Mouse (Mus musculus): Measurements from ENCODE around the gene Plcxd3. TPM values are rescaled to one million over a fixed set of nuclear protein-coding genes. Genes with fewer than 3 reads are reported as not detected.

The Plcxd3 gene
- 7.9 and 9.4 TPM in 2 replicates for polyA plus RNA-seq (2016; fragmentation: Nextera tagmentation; extraction: Ambion mirVana)

- Histone ChIP-seq H3K9me3 (no peaks in the 10 kb centered on the region), H3K27ac (peak within 1 kb of the TSS; percentile 83), H3K4me3 (peak within 1 kb of the TSS; percentile 65), H3K27me3 (ENCODE audit: poor library complexity, severe bottlenecking) (peaks cover 23% of the 10 kb centered on the region), H3K36me3 (replicated peaks) (no peaks in the 10 kb centered on the region), H3K4me1 (peaks cover 34% of the 10 kb centered on the region)
- under 1% methylated on average over 33 of the region's 33 CpGs for WGBS
- peak; percentile 65 for DNase-seq (ENCODE audit: extremely low spot score, low spot score)
These were observed at the start of gene Plcxd3 for GRCm38 (mm10) chr15:4375423-4376220. Plcxd3 (plus strand) TSS chr15:4375491.

DNA sequence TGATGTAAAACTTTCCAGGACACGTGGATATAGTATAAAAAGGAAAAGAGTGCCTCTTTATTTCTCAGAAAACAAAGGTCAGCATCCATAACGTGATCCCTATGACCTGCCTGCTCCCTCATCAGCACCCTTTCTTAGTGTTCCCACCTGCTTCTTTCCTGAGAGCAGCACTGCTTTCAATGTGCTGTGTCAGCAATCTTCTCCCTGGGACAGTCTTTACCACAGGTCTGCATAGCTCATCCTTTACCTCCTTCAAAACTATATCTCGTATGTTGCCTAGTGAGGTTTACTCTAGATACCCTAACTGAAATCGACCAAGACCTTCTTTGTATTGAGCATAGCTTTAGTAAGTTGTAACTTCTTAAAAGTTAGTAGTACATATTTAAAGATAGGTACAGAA is 43.4 kb upstream of the Plcxd3 start:
- Histone ChIP-seq H3K27me3 (ENCODE audit: poor library complexity, severe bottlenecking) (no peaks in the 10 kb centered on the region), H3K27ac (no peak overlapping the region), H3K4me3 (no peak overlapping the region), H3K36me3 (replicated peaks) (no peaks in the 10 kb centered on the region), H3K9me3 (no peaks in the 10 kb centered on the region), H3K4me1 (no peaks in the 10 kb centered on the region)
- WGBS, result 81% methylated on average over 4 of the region's 4 CpGs
- DNase-seq (ENCODE audit: extremely low spot score, low spot score), result no peak

- H3K36me3 ChIP-seq (replicated peaks), result no peaks in the 10 kb centered on the region
- peaks cover 5% of the 10 kb centered on the region for H3K4me1 ChIP-seq
- no peaks in the 10 kb centered on the region for H3K9me3 ChIP-seq
- WGBS, result 14% methylated on average over 4 of the region's 4 CpGs
- DNase-seq (ENCODE audit: extremely low spot score, low spot score), result no peak
- H3K27ac ChIP-seq, result no peak overlapping the region
- no peak overlapping the region for H3K4me3 ChIP-seq
- H3K27me3 ChIP-seq (ENCODE audit: poor library complexity, severe bottlenecking), result no peaks in the 10 kb centered on the region
These were observed 33.7 kb upstream of the Plcxd3 start for GRCm38 (mm10) chr15:4341620-4342019.

GRCm38 (mm10) chr15:4348816-4349553 is 26.3 kb upstream of the Plcxd3 start:
- H3K27ac ChIP-seq, result no peak overlapping the region
- WGBS, result 36% methylated on average over 7 of the region's 7 CpGs
- H3K4me1 ChIP-seq, result no peaks in the 10 kb centered on the region
- H3K9me3 ChIP-seq, result no peaks in the 10 kb centered on the region
- H3K36me3 ChIP-seq (replicated peaks), result no peaks in the 10 kb centered on the region
- no peak overlapping the region for H3K4me3 ChIP-seq
- H3K27me3 ChIP-seq (ENCODE audit: poor library complexity, severe bottlenecking), result no peaks in the 10 kb centered on the region
- DNase-seq (ENCODE audit: extremely low spot score, low spot score), result no peak

GRCm38 (mm10) chr15:4356397-4356796 is 18.9 kb upstream of the Plcxd3 start:
- H3K27me3 ChIP-seq (ENCODE audit: poor library complexity, severe bottlenecking), result no peaks in the 10 kb centered on the region
- H3K4me3 ChIP-seq, result no peak overlapping the region
- no peaks in the 10 kb centered on the region for H3K4me1 ChIP-seq
- no peak overlapping the region for H3K27ac ChIP-seq
- WGBS, result 92% methylated on average over 11 of the region's 11 CpGs
- H3K9me3 ChIP-seq, result 0 out of 2 replicates have a peak, but pooled peaks cover 3% of the 10 kb centered on the region
- DNase-seq (ENCODE audit: extremely low spot score, low spot score), result no peak
- H3K36me3 ChIP-seq (replicated peaks), result no peaks in the 10 kb centered on the region

- 90% methylated on average over 4 of the region's 4 CpGs for WGBS
- H3K27ac ChIP-seq, result no peak overlapping the region
- H3K4me1 ChIP-seq, result no peaks in the 10 kb centered on the region
- no peaks in the 10 kb centered on the region for H3K36me3 ChIP-seq (replicated peaks)
- no peaks in the 10 kb centered on the region for H3K27me3 ChIP-seq (ENCODE audit: poor library complexity, severe bottlenecking)
- no peak for DNase-seq (ENCODE audit: extremely low spot score, low spot score)
- no peak overlapping the region for H3K4me3 ChIP-seq
- 0 out of 2 replicates have a peak, but pooled peaks cover 3% of the 10 kb centered on the region for H3K9me3 ChIP-seq
These were observed 17.6 kb upstream of the Plcxd3 start for GRCm38 (mm10) chr15:4357706-4358105.

DNA sequence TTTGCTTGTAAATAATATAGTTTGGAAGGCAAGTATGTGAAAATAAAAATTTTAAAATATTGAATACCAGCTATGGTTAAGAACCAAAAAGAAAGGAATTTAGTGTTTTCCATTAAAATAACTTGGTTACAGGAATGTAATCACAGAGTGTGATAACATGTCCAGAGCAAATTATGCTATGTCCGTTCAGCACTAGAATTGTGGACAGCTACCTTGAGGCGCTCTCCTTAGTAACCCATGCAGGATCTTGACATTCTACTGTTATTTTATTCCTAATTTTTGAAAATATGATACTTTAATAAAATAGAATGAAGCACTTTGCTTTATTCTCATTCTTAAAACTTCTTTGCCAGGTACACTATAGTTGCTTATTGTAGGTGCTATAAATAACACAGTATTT is 7.5 kb upstream of the Plcxd3 start:
- no peaks in the 10 kb centered on the region for H3K4me1 ChIP-seq
- 72% methylated on average over 2 of the region's 2 CpGs for WGBS
- DNase-seq (ENCODE audit: extremely low spot score, low spot score), result no peak
- no peak overlapping the region for H3K27ac ChIP-seq
- no peak overlapping the region for H3K4me3 ChIP-seq
- H3K27me3 ChIP-seq (ENCODE audit: poor library complexity, severe bottlenecking), result no peaks in the 10 kb centered on the region
- H3K36me3 ChIP-seq (replicated peaks), result no peaks in the 10 kb centered on the region
- H3K9me3 ChIP-seq, result no peaks in the 10 kb centered on the region

GRCm38 (mm10) chr15:4374453-4374990 is 769 bp upstream of the Plcxd3 start:
- Histone ChIP-seq H3K4me3 (peak overlapping the region; percentile 65), H3K27ac (peak overlapping the region; percentile 83)

DNA sequence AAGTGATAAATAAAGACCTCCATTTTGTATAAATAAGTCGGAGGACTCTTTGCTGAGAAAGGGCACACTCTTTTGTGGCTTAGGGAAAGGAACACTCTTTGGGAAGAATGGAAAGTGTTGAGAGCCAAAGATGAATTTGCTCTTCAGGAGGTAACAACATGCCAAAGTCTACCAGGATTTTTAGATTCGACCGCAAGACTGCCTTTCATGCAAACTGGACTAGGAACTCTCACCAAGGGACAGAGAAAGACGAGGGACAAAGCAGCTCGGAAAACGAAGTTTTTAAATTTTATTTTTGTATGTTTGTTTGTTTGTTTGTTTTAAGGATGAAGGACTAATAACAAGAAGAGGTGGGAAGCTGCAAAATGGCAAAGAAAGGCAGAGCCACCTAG is 264 bp upstream of the Plcxd3 start:
- peak overlapping the region; percentile 83 for H3K27ac ChIP-seq

More at GRCm38 (mm10) chr15:4374453-4374990, 769 bp upstream of the Plcxd3 start:
- Histone ChIP-seq H3K36me3 (replicated peaks) (no peaks in the 10 kb centered on the region), H3K9me3 (no peaks in the 10 kb centered on the region), H3K27me3 (ENCODE audit: poor library complexity, severe bottlenecking) (peaks cover 23% of the 10 kb centered on the region), H3K4me1 (peaks cover 34% of the 10 kb centered on the region)
- whole genome bisulfite sequencing, result 42% methylated on average over 6 of the region's 6 CpGs
- DNase-seq (ENCODE audit: extremely low spot score, low spot score), result no peak

GRCm38 (mm10) chr15:4376221-4376631 is 935 bp downstream of the Plcxd3 start:
- H3K27ac ChIP-seq, result peak overlapping the region; percentile 83
- no peaks in the 10 kb centered on the region for H3K36me3 ChIP-seq (replicated peaks)
- DNase-seq (ENCODE audit: extremely low spot score, low spot score), result no peak
- no peaks in the 10 kb centered on the region for H3K9me3 ChIP-seq
- peaks cover 34% of the 10 kb centered on the region for H3K4me1 ChIP-seq
- H3K4me3 ChIP-seq, result peak overlapping the region; percentile 65
- H3K27me3 ChIP-seq (ENCODE audit: poor library complexity, severe bottlenecking), result peaks cover 23% of the 10 kb centered on the region
- 16% methylated on average over 8 of the region's 8 CpGs for WGBS

More for the DNA sequence above, 264 bp upstream of the Plcxd3 start:
- Histone ChIP-seq H3K36me3 (replicated peaks) (no peaks in the 10 kb centered on the region), H3K4me3 (peak overlapping the region; percentile 65), H3K9me3 (no peaks in the 10 kb centered on the region), H3K4me1 (peaks cover 34% of the 10 kb centered on the region), H3K27me3 (ENCODE audit: poor library complexity, severe bottlenecking) (peaks cover 23% of the 10 kb centered on the region)
- DNase-seq (ENCODE audit: extremely low spot score, low spot score), result no peak
- 18% methylated on average over 6 of the region's 6 CpGs for WGBS

- no peak overlapping the region for H3K27ac ChIP-seq
- no peak for DNase-seq (ENCODE audit: extremely low spot score, low spot score)
- peaks cover 33% of the 10 kb centered on the region for H3K4me1 ChIP-seq
- WGBS, result 54% methylated on average over 5 of the region's 5 CpGs
- no peaks in the 10 kb centered on the region for H3K9me3 ChIP-seq
- peaks cover 23% of the 10 kb centered on the region for H3K27me3 ChIP-seq (ENCODE audit: poor library complexity, severe bottlenecking)
- H3K4me3 ChIP-seq, result no peak overlapping the region
- no peaks in the 10 kb centered on the region for H3K36me3 ChIP-seq (replicated peaks)
These were observed 3.5 kb downstream of the Plcxd3 start for GRCm38 (mm10) chr15:4378766-4379165.

DNA sequence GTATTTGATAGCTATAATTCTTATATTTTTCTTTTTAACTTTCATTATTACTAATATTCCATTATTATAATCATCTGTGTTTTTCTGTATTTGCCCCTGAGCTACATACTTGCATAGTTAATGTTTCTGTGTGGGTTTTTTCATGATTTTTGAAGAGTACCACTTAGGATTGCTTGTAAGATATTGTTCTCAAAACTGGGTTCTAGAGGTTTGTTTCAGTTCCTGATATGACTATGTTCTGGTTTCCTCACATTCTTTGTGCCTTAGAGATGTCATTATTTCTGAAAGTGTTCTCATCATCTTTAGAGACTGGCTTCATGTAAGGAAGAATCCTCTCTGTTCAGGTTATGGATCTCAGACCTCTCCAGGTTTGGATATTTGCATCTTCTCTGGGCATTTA is 12.5 kb downstream of the Plcxd3 start:
- no peaks in the 10 kb centered on the region for H3K9me3 ChIP-seq
- no peak overlapping the region for H3K27ac ChIP-seq
- H3K4me3 ChIP-seq, result no peak overlapping the region
- H3K27me3 ChIP-seq (ENCODE audit: poor library complexity, severe bottlenecking), result no peaks in the 10 kb centered on the region
- H3K36me3 ChIP-seq (replicated peaks), result no peaks in the 10 kb centered on the region
- no peaks in the 10 kb centered on the region for H3K4me1 ChIP-seq
- no peak for DNase-seq (ENCODE audit: extremely low spot score, low spot score)

- Histone ChIP-seq H3K36me3 (replicated peaks) (peaks cover 8% of the 10 kb centered on the region), H3K27ac (no peak overlapping the region), H3K9me3 (peaks cover 9% of the 10 kb centered on the region; the same call in 1 of the 2 replicates), H3K4me1 (peaks cover 19% of the 10 kb centered on the region), H3K27me3 (ENCODE audit: poor library complexity, severe bottlenecking) (no peaks in the 10 kb centered on the region), H3K4me3 (no peak overlapping the region)
- WGBS, result 30% methylated on average over 4 of the region's 4 CpGs
- no peak for DNase-seq (ENCODE audit: extremely low spot score, low spot score)
These were observed 24.8 kb downstream of the Plcxd3 start for GRCm38 (mm10) chr15:4400096-4400495.

Data from forebrain, embryonic 10.5 days (tissue).